16 mouse cellular contexts compared by ENCODE assay signal in genomic region chr5:36905216-36905615, GRCm38 (mm10). TPM values are rescaled to one million over a fixed set of nuclear protein-coding genes. Genes with fewer than 3 reads are reported as not detected.
DNase-seq lines count a peak whose midpoint lies in the region; ATAC-seq and TF ChIP-seq lines count a peak whose summit lies in the region.
"Had no signal": no experiment of that assay in that cellular context is flagged by ENCODE, and none has a peak within 500 bp of the region (broad histone marks: within the 10 kb centered on the region; RNA-seq: fewer than 3 reads in every experiment).

No protein-coding gene starts in this region.

- no peaks in the 10 kb centered on the region for H3K27me3 ChIP-seq in kidney, adult 2 months (replicated peaks; ENCODE audit: control insufficient read depth, insufficient read depth, low read length)
- no peaks in the 10 kb centered on the region; the same call in 1 of the 2 replicates for H3K27me3 ChIP-seq in kidney, embryonic 14.5 days (ENCODE audit: control insufficient read depth, insufficient read depth, low read length)
- no peaks in the 10 kb centered on the region for H3K27me3 ChIP-seq in intestine, postnatal 0 days (replicated peaks; ENCODE audit: control insufficient read depth, insufficient read depth, low read length)
- H3K27me3 ChIP-seq in hindbrain, embryonic 12.5 days = 0 out of 2 replicates have a peak, but pooled peaks cover 3% of the 10 kb centered on the region
- H3K27me3 ChIP-seq: forebrain, embryonic 12.5 days had no signal

- TF ChIP-seq POLR2A in kidney, adult 2 months (IDR thresholded peaks at IDR 0.05; ENCODE audit: low read depth, low read length) = no peak

- H3K4me1 ChIP-seq in kidney, adult 2 months (ENCODE audit: control insufficient read depth, insufficient read depth, low read length) = no peaks in the 10 kb centered on the region
- H3K4me1 ChIP-seq in kidney, embryonic 14.5 days (ENCODE audit: control insufficient read depth, insufficient read depth, low read length) = no peaks in the 10 kb centered on the region
- no peaks in the 10 kb centered on the region for H3K4me1 ChIP-seq in intestine, postnatal 0 days (replicated peaks; ENCODE audit: control insufficient read depth, insufficient read depth, low read length)
- peaks cover 8% of the 10 kb centered on the region; the same call in 1 of the 2 replicates for H3K4me1 ChIP-seq in hindbrain, embryonic 12.5 days

- H3K9me3 ChIP-seq in kidney, embryonic 14.5 days (ENCODE audit: control insufficient read depth, low read length) = no peaks in the 10 kb centered on the region
- no peaks in the 10 kb centered on the region for H3K9me3 ChIP-seq in intestine, postnatal 0 days (ENCODE audit: control insufficient read depth)
- H3K9me3 ChIP-seq in hindbrain, embryonic 12.5 days (replicated peaks) = no peaks in the 10 kb centered on the region
- H3K9me3 ChIP-seq: forebrain, embryonic 12.5 days; G1E had no signal

- 72% methylated on average over 8 of the region's 8 CpGs for WGBS in kidney, adult 2 months
- WGBS in kidney, embryonic 14.5 days = 79% methylated on average over 8 of the region's 8 CpGs
- 65% methylated on average over 8 of the region's 8 CpGs for WGBS in intestine, postnatal 0 days
- WGBS in hindbrain, embryonic 12.5 days = 79% methylated on average over 8 of the region's 8 CpGs

- H3K9ac ChIP-seq in kidney, embryonic 14.5 days (ENCODE audit: low read depth, low read length) = no peak overlapping the region
- no peak overlapping the region for H3K9ac ChIP-seq in intestine, postnatal 0 days (ENCODE audit: low read depth, low read length)
- no peak overlapping the region for H3K9ac ChIP-seq in hindbrain, embryonic 12.5 days
- H3K9ac ChIP-seq: forebrain, embryonic 12.5 days; liver, postnatal 0 days had no signal

- no peak for ATAC-seq in kidney, embryonic 14.5 days (ENCODE audit: low FRiP score, low TSS enrichment)
- no peak for ATAC-seq in intestine, postnatal 0 days
- ATAC-seq in hindbrain, embryonic 12.5 days (ENCODE audit: low FRiP score) = no peak
- ATAC-seq: liver, postnatal 0 days had no signal

- DNase-seq in adrenal gland, postnatal 14 days = peak; percentile 44
- DNase-seq in adrenal gland, postnatal 4 days (ENCODE audit: low spot score in 2 of 2) = no peak
- DNase-seq in kidney, adult 2 months = peak; percentile 8
- peak; percentile 15 for DNase-seq in 3T3-L1 (ENCODE audit: low read depth, low spot score)
- DNase-seq in heart, adult 8-10 months (ENCODE audit: low spot score) = peak; percentile 15
- DNase-seq: adrenal gland, postnatal 25 days; B cell, adult 2 months; layer of hippocampus, adult 9-11 months; liver, postnatal 0 days; thymus, adult 18-20 months had no signal

- TF ChIP-seq CTCF in kidney, adult 2 months (conservative IDR thresholded peaks at IDR 0.05; ENCODE audit: insufficient read depth, insufficient read length, low read depth, low read length) = no peak
- TF ChIP-seq CTCF in intestine, postnatal 0 days (IDR thresholded peaks at IDR 0.05; ENCODE audit: low read depth) = no peak

- no peak overlapping the region for H3K27ac ChIP-seq in kidney, adult 2 months (ENCODE audit: insufficient read depth, low read depth, low read length)
- no peak overlapping the region for H3K27ac ChIP-seq in kidney, embryonic 14.5 days (ENCODE audit: low read depth, low read length)
- no peak overlapping the region for H3K27ac ChIP-seq in intestine, postnatal 0 days (ENCODE audit: low read depth, low read length)
- no peak overlapping the region for H3K27ac ChIP-seq in hindbrain, embryonic 12.5 days
- H3K27ac ChIP-seq: forebrain, embryonic 12.5 days had no signal

- no peak overlapping the region for H3K4me3 ChIP-seq in kidney, adult 2 months (ENCODE audit: insufficient read depth, low read depth, low read length)
- no peak overlapping the region for H3K4me3 ChIP-seq in kidney, embryonic 14.5 days (ENCODE audit: low read length)
- no peak overlapping the region for H3K4me3 ChIP-seq in intestine, postnatal 0 days (ENCODE audit: low read depth, low read length)
- H3K4me3 ChIP-seq in hindbrain, embryonic 12.5 days = no peak overlapping the region
- H3K4me3 ChIP-seq: forebrain, embryonic 12.5 days had no signal

- H3K4me2 ChIP-seq in kidney, embryonic 14.5 days (replicated peaks; ENCODE audit: low read depth, low read length) = no peak overlapping the region
- no peak overlapping the region for H3K4me2 ChIP-seq in intestine, postnatal 0 days (replicated peaks; ENCODE audit: low read depth)
- H3K4me2 ChIP-seq in hindbrain, embryonic 12.5 days (replicated peaks) = no peak overlapping the region
- H3K4me2 ChIP-seq: forebrain, embryonic 12.5 days had no signal

- no peaks in the 10 kb centered on the region for H3K36me3 ChIP-seq in kidney, adult 2 months (ENCODE audit: control insufficient read depth, insufficient read depth, low read length)
- H3K36me3 ChIP-seq in kidney, embryonic 14.5 days (ENCODE audit: control insufficient read depth, insufficient read depth, low read length) = no peaks in the 10 kb centered on the region
- no peaks in the 10 kb centered on the region for H3K36me3 ChIP-seq in intestine, postnatal 0 days (ENCODE audit: control insufficient read depth, insufficient read depth)
- H3K36me3 ChIP-seq in hindbrain, embryonic 12.5 days = no peaks in the 10 kb centered on the region
- H3K36me3 ChIP-seq: forebrain, embryonic 12.5 days; G1E had no signal

RNA-seq across cellular contexts. Expression of gene Ppp2r2c, which starts 36.9 kb away (rescaled TPM):
- 6.5 and 8.9 TPM in 2 replicates for total RNA-seq in adrenal gland, postnatal 14 days (2021)
- total RNA-seq in adrenal gland, postnatal 4 days (2021) = 10 to 100 TPM; 12.8 to 12.9 TPM
- polyA plus RNA-seq in kidney, adult 2 months (2012; rRNA removed) = 0.34 and 0.58 TPM in 2 replicates
- not detected in 2 replicates for polyA plus RNA-seq in kidney, embryonic 14.5 days (2014; fragmentation: Nextera tagmentation; extraction: Ambion mirVana)
- total RNA-seq in heart, adult 8-10 months (2022) = 1 to 10 TPM; 5.4 to 7.2 (median 6.3) TPM
- polyA plus RNA-seq in intestine, postnatal 0 days (2015; fragmentation: Nextera tagmentation; extraction: Ambion mirVana) = 0.95 and 1.0 TPM in 2 replicates
- polyA plus RNA-seq in hindbrain, embryonic 12.5 days (2016; fragmentation: Nextera tagmentation; extraction: Ambion mirVana) = 7.6 and 8.0 TPM in 2 replicates
- total RNA-seq: megakaryocyte-erythroid progenitor cell, adult 5-6 weeks had no signal
- polyA plus RNA-seq: G1E; liver, postnatal 0 days had no signal

Comparison
In these comparisons a context has a peak if more than half of its experiments do, and no peak if none do; other contexts are left out.
1. DNase-seq: peak in adrenal gland, postnatal 14 days (single experiment), kidney, adult 2 months (single experiment), 3T3-L1 (single experiment) and heart, adult 8-10 months (single experiment); none in adrenal gland, postnatal 4 days (0 of 2).